Mouse (Mus musculus): ENCODE measurements at regions not wholly inside any gene's neighbourhood (a gene's known extent, or its start where the extent isn't known, plus 50 kb on each side); places are given as distances from the start of the nearest gene placed in this dataset.
"Not testable (repeated sequence)": the region's sequence is repeated elsewhere in the genome, so short reads cannot be mapped to it uniquely, and the experiment has no call there.

- not testable (repeated sequence) for ATAC-seq
Observed at GRCm38 (mm10) chr6:3201507-3201906, 197.9 kb downstream of the Samd9l start.

GRCm38 (mm10) chr6:3201107-3201506 lies 198.3 kb downstream of the Samd9l start:
- no peak for ATAC-seq

- not testable (repeated sequence) for ATAC-seq
Observed at GRCm38 (mm10) chr6:3200586-3200985, 198.8 kb downstream of the Samd9l start.

- ATAC-seq = not testable (repeated sequence)
Observed at GRCm38 (mm10) chr6:3192424-3192820, 206.9 kb downstream of the Samd9l start.

- not testable (repeated sequence) for ATAC-seq
Observed at GRCm38 (mm10) chr6:3191695-3192423, 207.5 kb downstream of the Samd9l start.

- peak; percentile 60 for ATAC-seq
Observed at GRCm38 (mm10) chr6:3183819-3184199, 215.6 kb downstream of the Samd9l start.

GRCm38 (mm10) chr6:3182889-3183818 lies 216.2 kb downstream of the Samd9l start:
- ATAC-seq = peak; percentile 62

GRCm38 (mm10) chr6:3182424-3182841 lies 216.9 kb downstream of the Samd9l start:
- ATAC-seq = not testable (repeated sequence)

- ATAC-seq = not testable (repeated sequence)
Observed at GRCm38 (mm10) chr6:3179603-3180348, 219.6 kb downstream of the Samd9l start.

GRCm38 (mm10) chr6:3169479-3169878 lies 229.9 kb downstream of the Samd9l start:
- not testable (repeated sequence) for ATAC-seq

GRCm38 (mm10) chr6:3166149-3166548 lies 233.2 kb downstream of the Samd9l start:
- ATAC-seq = peak; percentile 96

GRCm38 (mm10) chr6:3151901-3152300 lies 247.5 kb downstream of the Samd9l start:
- not testable (repeated sequence) for ATAC-seq

GRCm38 (mm10) chr6:3137823-3138222 lies 261.5 kb downstream of the Samd9l start:
- ATAC-seq = not testable (repeated sequence)

GRCm38 (mm10) chr6:3133763-3134162 lies 265.6 kb downstream of the Samd9l start:
- not testable (repeated sequence) for ATAC-seq

- peak; percentile 32 for ATAC-seq
Observed at GRCm38 (mm10) chr6:3116296-3116695, 283.1 kb downstream of the Samd9l start.
